Mouse (Mus musculus) heart, postnatal 0 days (tissue): ENCODE measurements around the gene Myo5a.

Source experiments
- CTCF ChIP-seq: IDR thresholded peaks from 2 replicates; pipeline ENCODE4 v1.5.1; 2016; ENCODE audit warnings: antibody characterized with exemption, control low read depth, low read depth
- EP300 ChIP-seq: IDR thresholded peaks from 2 replicates; pipeline ENCODE4 v1.6.1; 2016; ENCODE audit warnings: antibody characterized with exemption, low read depth

- no peak for TF ChIP-seq CTCF
- TF ChIP-seq EP300: no peak
Measured at GRCm38 (mm10) chr9:75214743-75215413, 144.1 kb downstream of the Myo5a start.
